Mouse (Mus musculus): ENCODE data around the gene Cldn5. TPM values are rescaled to one million over a fixed set of nuclear protein-coding genes. Genes with fewer than 3 reads are reported as not detected.

Gene Cldn5
- polyA plus RNA-seq, 1 experiment, result 10.1 TPM

- 93% methylated on average over 10 of the region's 10 CpGs for WGBS
- no peak for DNase-seq (ENCODE audit: low read depth, low spot score)
Observed at GRCm38 (mm10) chr16:18781810-18782209, 5.2 kb downstream of the Cldn5 start.

- 94% methylated on average over 7 of the region's 7 CpGs for WGBS
- DNase-seq (ENCODE audit: low read depth, low spot score), result no peak
Observed at GRCm38 (mm10) chr16:18785025-18785424, 8.4 kb downstream of the Cldn5 start.

GRCm38 (mm10) chr16:18785485-18785884 lies 8.8 kb downstream of the Cldn5 start:
- WGBS, result 94% methylated on average over 1 of the region's 1 CpGs
- DNase-seq (ENCODE audit: low read depth, low spot score), result no peak

- WGBS, result 96% methylated on average over 10 of the region's 10 CpGs
- DNase-seq (ENCODE audit: low read depth, low spot score), result no peak
Observed at GRCm38 (mm10) chr16:18786652-18787051, 10.0 kb downstream of the Cldn5 start.

GRCm38 (mm10) chr16:18788627-18789406 lies 12.2 kb downstream of the Cldn5 start:
- WGBS, result 88% methylated on average over 10 of the region's 10 CpGs
- no peak for DNase-seq (ENCODE audit: low read depth, low spot score)

GRCm38 (mm10) chr16:18795223-18795899 lies 18.7 kb downstream of the Cldn5 start:
- no peak for DNase-seq (ENCODE audit: low read depth, low spot score)
- whole genome bisulfite sequencing, result 89% methylated on average over 11 of the region's 11 CpGs

GRCm38 (mm10) chr16:18796645-18797044 lies 20.0 kb downstream of the Cldn5 start:
- DNase-seq (ENCODE audit: low read depth, low spot score), result no peak

GRCm38 (mm10) chr16:18798151-18798550 lies 21.5 kb downstream of the Cldn5 start:
- WGBS, result 93% methylated on average over 5 of the region's 5 CpGs

More at GRCm38 (mm10) chr16:18796645-18797044, 20.0 kb downstream of the Cldn5 start:
- 87% methylated on average over 7 of the region's 7 CpGs for WGBS

GRCm38 (mm10) chr16:18798841-18799240 lies 22.2 kb downstream of the Cldn5 start:
- 80% methylated on average over 2 of the region's 2 CpGs for WGBS
- DNase-seq (ENCODE audit: low read depth, low spot score), result no peak

More at GRCm38 (mm10) chr16:18798151-18798550, 21.5 kb downstream of the Cldn5 start:
- DNase-seq (ENCODE audit: low read depth, low spot score), result no peak

- 98% methylated on average over 2 of the region's 2 CpGs for WGBS
- no peak for DNase-seq (ENCODE audit: low read depth, low spot score)
Observed at GRCm38 (mm10) chr16:18805746-18806145, 29.1 kb downstream of the Cldn5 start.

GRCm38 (mm10) chr16:18809001-18809400 lies 32.4 kb downstream of the Cldn5 start:
- WGBS, result 93% methylated on average over 5 of the region's 5 CpGs
- no peak for DNase-seq (ENCODE audit: low read depth, low spot score)

- WGBS, result 1% methylated on average over 5 of the region's 5 CpGs
- no peak for DNase-seq (ENCODE audit: low read depth, low spot score)
Observed at GRCm38 (mm10) chr16:18811032-18811431, 34.4 kb downstream of the Cldn5 start.

- WGBS, result under 1% methylated on average over 42 of the region's 42 CpGs
- DNase-seq (ENCODE audit: low read depth, low spot score), result peak; percentile 85
Observed at GRCm38 (mm10) chr16:18811468-18812384, 35.1 kb downstream of the Cldn5 start, which contains the start of the genes Ufd1 and Cdc45. Gene Ufd1, plus strand, starts transcription at chr16:18811779. Gene Cdc45, minus strand, starts transcription at chr16:18811987.

- WGBS, result under 1% methylated on average over 31 of the region's 31 CpGs
- DNase-seq (ENCODE audit: low read depth, low spot score), result peak; percentile 18
Observed at GRCm38 (mm10) chr16:18812385-18812910, 35.8 kb downstream of the Cldn5 start.

- no peak for DNase-seq (ENCODE audit: low read depth, low spot score)
- 81% methylated on average over 1 of the region's 1 CpGs for WGBS
Observed at GRCm38 (mm10) chr16:18822356-18822755, 45.7 kb downstream of the Cldn5 start.

GRCm38 (mm10) chr16:18822925-18823324 lies 46.3 kb downstream of the Cldn5 start:
- no peak for DNase-seq (ENCODE audit: low read depth, low spot score)
- WGBS, result 79% methylated on average over 4 of the region's 4 CpGs

All from large intestine, adult 2 months (tissue).